Mouse (Mus musculus): Measurements from ENCODE around the gene Gramd4.
"Not testable (repeated sequence)": the region's sequence is repeated elsewhere in the genome, so short reads cannot be mapped to it uniquely, and the experiment has no call there.

The Gramd4 gene

DNA sequence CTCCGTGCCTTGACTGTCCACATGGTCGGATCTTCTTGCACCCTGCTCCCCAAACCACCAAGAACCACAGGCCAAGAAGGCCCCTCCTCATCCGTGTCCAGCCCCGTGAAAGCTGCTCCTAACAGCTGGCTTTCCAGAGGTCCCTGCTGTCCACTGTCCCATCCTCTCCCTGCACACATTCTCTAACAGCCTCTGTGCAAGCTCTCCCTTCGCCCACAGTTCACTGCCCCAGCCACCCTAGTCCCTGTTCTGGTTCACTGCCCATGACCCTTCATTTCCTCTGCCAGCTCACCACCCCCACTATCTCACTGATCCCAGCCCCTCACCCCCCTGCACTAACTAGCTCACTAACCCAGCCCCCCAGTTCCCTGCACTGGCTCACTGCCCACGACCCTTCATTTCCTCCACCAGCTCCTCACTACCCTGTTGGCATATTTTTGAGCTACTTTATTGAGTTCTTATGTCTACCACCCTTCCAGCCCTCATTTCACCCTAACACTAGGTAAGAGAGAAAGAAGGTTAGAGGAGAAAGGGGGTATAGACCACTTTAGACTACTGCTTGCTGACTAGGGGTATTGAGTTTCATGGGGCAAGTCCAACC lies 5.5 kb upstream of the Gramd4 start:
- peak in 1 of 2 experiments; percentile 59 for DNase-seq

DNA sequence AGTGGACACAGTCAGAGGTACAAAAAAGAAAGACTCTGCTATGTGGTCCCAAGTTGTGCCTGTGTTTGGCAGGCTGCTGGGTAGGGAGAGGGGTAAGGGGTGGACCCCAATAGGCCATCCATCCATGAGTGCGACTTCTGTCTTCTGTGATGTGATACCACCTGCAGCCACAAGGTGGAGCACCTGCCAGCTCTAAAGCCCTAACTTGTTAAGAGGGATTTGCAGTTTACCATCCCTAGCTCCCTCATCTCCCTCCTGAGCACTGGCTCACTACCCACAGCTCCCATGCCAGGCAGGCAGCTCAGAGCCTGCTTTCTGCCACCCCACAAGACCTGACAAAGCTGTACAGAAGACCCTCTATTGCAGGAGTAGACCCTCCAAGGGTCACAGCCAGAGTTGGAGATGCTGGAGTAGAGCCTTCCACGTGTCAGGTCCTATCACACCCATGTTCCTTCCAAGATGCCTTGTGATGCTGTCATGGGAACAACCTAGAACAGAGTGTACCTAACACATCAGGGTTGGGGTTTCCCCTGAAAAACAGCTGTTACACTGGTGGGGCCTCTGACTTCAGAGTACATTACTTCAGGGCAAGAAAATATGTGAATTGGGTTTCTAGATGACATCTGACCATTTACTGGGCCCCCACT lies 3.5 kb upstream of the Gramd4 start:
- DNase-seq = peak; percentile 79 to 92

DNA sequence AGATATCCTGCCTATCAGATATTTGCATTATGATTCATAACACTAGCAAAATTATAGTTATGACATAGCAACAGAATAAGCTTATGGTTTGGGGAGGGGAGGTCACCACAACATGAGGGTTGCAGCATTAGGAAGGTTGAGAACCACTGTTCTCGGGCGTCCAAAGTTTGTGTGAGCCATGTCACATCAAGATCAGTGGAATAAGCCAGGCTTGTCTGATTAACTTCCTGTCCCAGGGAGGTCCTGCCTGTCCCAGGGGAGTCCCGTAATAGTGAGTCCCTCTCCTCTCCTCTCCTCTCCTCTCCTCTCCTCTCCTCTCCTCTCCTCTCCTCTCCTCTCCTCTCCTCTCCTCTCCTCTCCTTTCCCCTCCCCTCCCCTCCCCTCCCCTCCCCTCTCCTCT lies 2.6 kb upstream of the Gramd4 start:
- not testable (repeated sequence) for DNase-seq

DNA sequence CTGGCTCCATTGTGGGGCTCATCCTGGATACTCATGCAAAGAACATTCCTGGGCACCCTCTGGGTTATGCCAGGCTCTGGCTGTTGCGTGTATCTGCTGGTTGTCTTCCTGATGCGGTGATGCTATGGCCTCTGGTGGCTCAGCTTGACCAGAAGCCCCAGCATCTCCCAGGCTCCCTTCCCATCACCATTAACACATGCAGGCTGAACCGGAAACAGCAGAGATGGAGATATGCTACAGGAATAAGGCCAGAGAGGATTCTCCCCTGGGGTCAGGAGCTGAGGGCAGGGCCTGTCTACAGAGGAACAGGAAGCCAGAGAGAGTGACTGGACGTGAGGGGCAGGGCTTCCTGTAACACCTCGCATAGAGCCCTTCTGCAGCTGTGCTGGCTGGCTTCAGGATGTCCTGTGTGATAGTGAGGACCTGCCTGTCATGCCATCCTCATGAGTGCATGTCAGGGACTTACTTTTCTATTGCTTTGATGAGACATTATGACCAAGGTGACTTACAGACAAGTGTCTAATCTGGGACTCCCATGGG lies 1.2 kb upstream of the Gramd4 start:
- peak in 1 of 2 experiments; percentile 72 for DNase-seq

- no peak for DNase-seq
These were observed 413 bp downstream of the Gramd4 start for GRCm38 (mm10) chr15:86057908-86058307.

- peak; percentile 86 to 93 for DNase-seq
These were observed 960 bp downstream of the Gramd4 start for GRCm38 (mm10) chr15:86058394-86058915.

- DNase-seq = peak in 1 of 2 experiments; percentile 60
These were observed 1.7 kb downstream of the Gramd4 start for GRCm38 (mm10) chr15:86058931-86059834.

DNA sequence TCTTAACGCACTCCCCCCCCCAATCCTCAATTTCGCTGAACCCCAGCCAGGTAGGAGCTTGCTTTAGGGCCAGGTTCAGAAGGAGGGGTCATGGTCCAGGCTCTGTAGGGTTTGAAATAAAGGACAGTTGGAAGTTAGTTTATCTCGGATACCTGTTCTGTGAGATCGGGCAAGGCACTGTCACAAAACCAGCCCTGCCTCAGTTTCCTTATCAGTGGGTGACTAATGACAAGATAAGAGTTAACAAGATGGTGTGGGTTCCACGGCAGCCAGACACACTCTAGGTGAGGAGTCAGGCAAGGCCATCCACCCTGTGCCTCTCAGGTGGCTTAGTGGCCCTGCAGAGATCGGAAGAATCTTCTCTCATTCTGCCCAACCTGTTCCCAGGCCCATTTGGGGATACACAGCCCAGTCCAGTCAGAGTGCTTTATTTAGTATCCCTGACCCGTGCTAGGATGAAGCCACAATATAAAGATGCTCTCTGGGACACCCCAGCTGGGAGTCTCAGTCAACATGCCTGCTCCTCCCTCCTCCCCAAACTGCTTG lies 2.4 kb downstream of the Gramd4 start:
- no peak for DNase-seq

DNA sequence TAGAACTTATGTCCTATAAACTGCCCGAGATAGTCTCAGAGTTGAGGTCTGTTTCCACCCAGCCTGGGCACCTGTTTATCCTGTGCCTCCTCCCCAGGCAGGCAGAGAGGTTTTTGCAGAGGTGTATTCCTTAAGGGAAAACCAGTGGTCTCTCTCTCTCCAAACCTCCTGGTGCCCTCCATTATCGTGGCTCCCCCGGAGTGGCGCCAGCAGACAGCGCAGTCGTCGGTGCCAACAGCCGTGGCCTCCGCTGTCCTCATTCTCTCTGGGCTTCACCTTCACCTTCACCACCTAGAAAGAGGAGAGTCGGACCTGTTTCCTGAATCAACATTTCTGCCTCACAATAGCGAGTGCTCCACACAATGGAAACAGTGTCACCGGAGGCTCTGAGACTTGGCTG lies 3.1 kb downstream of the Gramd4 start:
- no peak for DNase-seq

- no peak for DNase-seq
These were observed 3.7 kb downstream of the Gramd4 start for GRCm38 (mm10) chr15:86061221-86061620.

DNA sequence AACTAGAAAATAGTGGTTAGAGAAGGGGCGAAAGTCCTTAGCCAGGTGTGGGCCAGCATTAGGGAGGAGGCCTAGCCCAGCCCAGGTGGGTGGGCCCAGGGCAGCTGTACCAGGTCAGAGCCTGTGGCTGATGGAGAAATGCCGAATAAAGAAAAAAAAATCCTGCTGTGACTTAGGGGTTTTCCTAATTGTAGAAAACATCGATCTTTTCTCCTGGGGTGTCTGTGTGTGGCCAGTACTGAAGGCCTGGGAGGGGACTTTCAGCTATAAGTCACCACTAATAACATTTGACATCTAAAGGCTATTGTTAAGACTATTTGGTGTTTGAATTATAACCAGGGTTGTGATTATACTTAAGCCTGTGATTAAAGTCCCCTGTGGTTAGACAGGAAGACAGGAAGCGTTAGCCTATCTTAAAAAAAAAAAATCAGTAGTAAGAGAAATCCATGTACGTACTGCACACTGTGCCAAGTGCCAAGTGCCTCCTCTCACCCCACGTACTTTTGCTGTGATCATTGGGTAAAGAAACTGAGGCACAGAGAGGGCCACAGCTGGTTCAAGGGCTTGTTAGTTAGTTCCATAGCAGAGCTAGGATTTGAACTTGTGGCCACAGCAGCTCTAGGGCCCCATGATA lies 4.5 kb downstream of the Gramd4 start:
- DNase-seq = no peak

DNA sequence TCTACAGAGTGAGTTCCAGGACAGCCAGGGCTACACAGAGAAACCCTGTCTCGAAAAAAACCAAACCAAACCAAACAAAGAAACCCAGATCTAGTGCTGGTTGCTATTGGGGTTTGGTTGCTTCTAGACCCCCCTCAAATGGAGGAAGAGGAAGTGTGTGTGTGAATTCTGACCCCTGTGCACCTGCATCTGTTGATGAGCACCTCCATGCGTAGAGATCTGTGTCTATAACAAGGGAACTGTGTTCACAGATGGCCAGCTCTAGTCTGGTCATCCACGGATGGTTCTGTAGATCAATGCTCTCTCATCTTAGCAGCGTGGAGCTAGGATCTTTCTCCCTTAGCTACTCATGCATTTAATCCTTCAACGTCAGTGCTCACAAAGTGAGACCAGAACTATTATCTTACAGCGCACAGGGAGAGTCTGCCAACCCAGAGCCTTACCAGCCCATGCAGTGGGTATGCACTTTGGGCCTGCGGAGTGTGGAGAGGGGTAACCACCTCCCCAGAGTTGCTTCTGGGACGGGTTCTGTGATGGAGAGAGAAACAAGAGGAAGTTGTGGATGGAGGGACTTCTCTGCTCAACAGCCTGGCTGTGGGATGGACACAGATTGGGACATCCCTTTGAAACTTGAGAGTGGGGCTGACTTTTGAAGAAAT lies 6.8 kb downstream of the Gramd4 start:
- DNase-seq = no peak

DNA sequence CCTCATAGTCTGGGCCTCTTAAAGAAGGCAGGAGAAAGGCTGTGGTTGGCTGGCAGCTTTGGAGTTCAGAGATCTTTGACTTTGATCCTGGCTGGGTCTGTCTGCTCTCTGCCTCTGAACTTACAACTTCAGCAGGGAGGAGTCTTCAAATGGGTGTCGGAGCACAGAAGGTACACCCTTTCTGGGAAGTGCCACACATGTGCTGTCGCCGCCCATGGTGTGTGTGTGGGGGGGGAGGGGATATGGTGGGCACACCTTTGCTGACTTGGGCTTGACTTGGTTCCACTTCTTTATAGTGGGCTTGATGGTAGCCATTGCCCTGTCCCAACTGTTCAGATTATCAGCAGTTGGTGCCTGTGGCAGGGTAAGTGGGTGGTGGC lies 7.3 kb downstream of the Gramd4 start:
- peak; percentile 51 to 58 for DNase-seq

DNA sequence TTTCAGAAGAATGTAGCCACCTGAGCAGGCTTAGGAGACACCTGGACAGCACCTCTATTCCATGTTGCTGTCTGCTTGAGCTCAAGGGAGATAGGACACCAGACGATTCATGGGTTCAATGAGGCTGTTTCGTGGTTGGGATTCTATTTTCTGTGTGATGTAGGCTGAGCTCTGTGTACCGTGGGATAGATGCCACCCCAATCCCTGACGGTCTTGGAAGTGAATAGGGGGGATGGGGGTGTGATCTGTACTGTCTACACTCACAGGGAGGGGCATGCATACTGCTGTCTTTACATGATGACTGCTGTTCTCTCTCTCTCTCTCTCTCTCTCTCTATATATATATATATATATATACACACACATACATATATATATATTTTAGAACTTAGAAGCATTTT lies 7.9 kb downstream of the Gramd4 start:
- no peak for DNase-seq

- no peak for DNase-seq
These were observed 9.5 kb downstream of the Gramd4 start for GRCm38 (mm10) chr15:86066836-86067580.

DNA sequence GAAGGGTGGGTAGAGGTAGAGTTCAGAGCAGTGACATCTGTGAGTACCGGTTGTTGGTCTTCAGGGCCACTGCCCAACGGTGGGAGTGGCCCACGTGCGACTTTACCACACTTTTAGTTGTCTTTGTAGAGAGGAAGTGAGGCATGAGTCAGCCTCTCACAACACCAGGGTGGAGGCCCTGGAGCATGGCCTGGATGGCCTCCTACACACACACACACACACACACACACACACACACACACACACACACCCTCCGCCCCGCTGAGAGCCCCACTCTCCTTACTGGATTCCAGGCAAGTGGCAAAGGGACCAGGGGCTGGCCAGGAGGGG lies 10.1 kb downstream of the Gramd4 start:
- no peak for DNase-seq

DNA sequence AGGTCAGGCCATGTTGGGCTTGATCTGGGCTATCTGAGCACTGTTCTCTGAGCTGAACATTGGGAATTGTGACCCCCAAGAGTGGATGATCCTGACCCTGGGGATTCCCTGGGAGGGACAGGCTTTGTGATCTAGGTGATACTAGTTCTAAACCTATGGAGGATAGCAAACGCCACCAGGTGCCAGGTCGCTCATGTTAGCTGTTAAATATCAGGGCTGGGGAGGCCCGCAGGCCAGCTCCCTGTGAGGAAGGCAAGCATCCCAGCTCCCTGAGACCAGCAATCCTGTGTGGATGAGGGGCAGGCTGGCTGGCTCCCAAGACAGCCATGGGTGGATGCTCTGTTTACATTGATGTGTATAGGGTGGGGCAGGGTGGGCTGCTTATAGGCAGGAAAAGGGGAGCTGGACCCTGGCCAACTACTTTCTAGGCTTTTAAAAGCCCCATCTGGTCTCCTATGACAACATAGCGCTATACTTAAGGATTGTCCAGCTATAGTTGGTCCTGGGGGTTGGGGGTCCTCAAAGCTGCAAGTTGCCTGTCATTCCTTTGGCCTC lies 10.5 kb downstream of the Gramd4 start:
- DNase-seq = no peak

DNA sequence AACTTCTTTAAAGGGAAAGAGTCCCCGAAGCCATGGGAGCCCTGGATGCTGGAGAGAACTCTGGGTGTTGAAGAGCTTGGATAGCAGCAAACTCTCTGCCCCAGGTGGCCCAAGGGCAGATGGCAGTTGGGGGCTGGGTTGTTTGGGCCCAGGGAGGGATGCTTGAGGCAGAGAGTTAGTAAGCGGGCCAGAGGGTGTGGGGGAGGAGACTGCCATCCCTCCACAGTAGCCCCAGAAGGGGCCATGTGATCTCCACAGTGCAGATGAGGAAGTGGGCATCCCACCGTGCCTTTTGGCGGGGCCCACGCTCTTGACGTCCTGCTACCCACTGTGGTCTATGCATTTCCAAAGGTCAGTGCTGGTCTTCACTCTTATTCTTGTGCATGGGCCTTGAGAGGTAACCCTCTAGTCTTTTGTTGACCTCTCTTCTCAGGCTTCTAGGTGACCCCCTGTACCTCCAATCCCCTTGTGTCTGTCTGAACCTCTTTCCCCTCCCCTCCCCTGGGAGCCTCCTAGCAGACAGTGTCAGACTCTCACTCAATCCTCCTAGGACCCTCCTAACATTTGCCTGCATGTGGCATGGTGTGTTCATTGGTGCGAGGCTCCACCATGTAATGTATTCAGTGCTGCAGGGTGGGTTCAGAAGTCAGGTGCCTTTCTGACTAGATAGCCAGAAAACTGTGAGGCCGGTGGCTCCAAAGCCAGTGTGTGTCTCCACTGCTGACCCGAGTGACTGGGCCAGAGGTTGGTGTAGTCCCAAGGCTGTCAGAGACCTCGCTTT lies 11.7 kb downstream of the Gramd4 start:
- DNase-seq = no peak

DNA sequence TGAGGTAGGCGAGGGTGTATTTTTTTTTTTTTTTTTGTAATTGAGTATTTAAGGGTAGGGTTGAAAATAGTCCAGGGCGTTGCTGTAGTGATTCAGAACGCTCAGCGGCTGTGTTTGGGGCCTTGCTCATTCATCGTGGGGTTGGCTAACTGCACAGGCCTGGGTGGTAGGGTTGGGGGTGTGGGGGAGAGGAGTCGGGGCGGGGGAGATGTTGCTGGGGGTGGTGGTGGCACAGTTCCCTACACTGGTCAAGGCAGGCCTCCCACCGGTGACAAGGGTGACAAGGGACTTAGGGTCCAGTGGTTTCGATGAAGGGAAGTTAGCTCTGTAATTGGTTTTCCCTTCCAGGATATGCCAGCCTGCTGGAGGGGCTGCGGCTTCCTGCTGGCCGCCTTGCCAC lies 12.9 kb downstream of the Gramd4 start:
- DNase-seq = no peak

DNA sequence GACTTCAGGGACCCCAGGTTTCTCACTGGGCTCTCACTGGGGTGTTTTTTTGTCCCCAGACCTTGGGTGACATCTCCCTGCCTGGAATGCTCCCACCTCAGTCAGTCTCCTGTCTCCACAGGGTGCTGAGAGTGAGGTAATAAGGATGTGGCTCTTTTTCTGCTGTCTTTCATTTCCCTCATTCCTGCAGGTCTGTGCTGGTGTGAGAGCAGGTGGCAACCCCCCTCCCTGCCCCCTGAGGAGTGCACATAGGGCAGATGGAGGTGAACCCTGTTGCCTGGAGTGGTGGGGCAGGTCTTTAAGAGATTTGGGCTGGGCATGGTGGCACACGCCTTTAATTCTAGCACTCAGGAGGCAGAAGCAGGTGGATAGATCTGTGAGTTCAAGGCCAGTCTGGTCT lies 13.7 kb downstream of the Gramd4 start:
- no peak for DNase-seq

Measured in kidney, postnatal 36 days (tissue).